Mouse (Mus musculus): ENCODE results near the gene Sfmbt2. TPM values are rescaled to one million over a fixed set of nuclear protein-coding genes. Genes with fewer than 3 reads are reported as not detected.

Gene Sfmbt2
- total RNA-seq (2021), result under 1 TPM; 0.25 to 0.39 TPM
- 0.06 and 0.12 TPM in 2 replicates for polyA plus RNA-seq (2012; rRNA removed)
- long read RNA-seq, partial matches to known transcripts, result 0 of 1 reads
- long read RNA-seq, other reads (novel, unspliced or antisense), result 1 of 1 reads

DNA sequence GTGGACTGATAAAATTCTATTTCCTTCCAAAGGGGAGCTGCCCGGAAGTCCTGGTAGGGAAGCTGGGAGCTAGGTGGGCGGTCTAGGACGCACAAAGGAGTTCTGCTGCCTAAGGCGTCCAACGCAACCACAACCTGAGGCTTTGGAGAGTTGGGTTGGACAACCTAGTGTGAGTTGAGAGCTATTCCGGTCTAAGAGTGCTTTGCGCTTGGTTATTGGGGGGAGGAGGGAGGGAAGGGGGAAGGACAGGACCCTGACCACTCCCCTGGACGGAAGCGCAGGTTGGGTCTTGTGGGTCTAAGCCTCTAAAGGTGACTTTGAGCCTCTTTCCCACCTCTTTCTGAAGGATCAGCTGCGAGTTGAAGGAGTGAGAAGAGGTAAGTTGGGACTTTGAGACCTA lies at the start of gene Sfmbt2:
Sfmbt2 (plus strand) TSS at position 335 of the 400 bp plus-strand sequence.
- TF ChIP-seq POLR2A (IDR thresholded peaks at IDR 0.05; ENCODE audit: insufficient read depth, low read depth, low read length) (no peak), EP300 (IDR thresholded peaks at IDR 0.05; ENCODE audit: insufficient read depth, low read depth, low read length) (no peak), CTCF (IDR thresholded peaks at IDR 0.05) (no peak)

DNA sequence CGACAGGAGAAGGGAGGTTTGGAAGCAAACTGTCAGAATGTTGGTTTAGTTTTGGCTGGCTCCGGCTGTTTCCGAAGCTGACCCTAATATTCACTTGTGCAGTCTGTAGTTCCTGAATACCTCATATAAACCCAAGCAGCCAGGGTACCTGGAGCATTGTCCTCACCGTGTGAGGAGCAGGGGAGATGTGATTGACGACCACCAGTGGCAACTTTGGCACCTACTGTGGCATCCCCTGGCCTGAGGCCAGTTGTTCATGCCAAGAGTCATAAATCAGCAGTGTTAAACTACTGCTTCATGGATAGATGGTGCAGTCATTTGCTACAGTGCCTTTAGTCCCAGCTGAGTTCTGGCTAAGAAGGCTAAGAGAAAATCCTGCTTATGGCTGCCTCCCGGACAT lies 49.2 kb upstream of the Sfmbt2 start:
- DNase-seq, result no peak
- no peak for TF ChIP-seq CTCF (IDR thresholded peaks at IDR 0.05)
- TF ChIP-seq EP300 (IDR thresholded peaks at IDR 0.05; ENCODE audit: insufficient read depth, low read depth, low read length), result no peak
- TF ChIP-seq POLR2A (IDR thresholded peaks at IDR 0.05; ENCODE audit: insufficient read depth, low read depth, low read length), result no peak
- no peaks in the 10 kb centered on the region for H3K27me3 ChIP-seq (ENCODE audit: control insufficient read depth, insufficient read depth, low read length)
- no peak overlapping the region for H3K4me3 ChIP-seq
- H3K4me1 ChIP-seq (ENCODE audit: control insufficient read depth, insufficient read depth, low read length), result no peaks in the 10 kb centered on the region
- WGBS, result 46% methylated on average over 6 of the region's 6 CpGs
- H3K79me2 ChIP-seq (replicated peaks; ENCODE audit: control insufficient read depth, insufficient read depth, low read length), result no peaks in the 10 kb centered on the region
- no peak overlapping the region for H3K9ac ChIP-seq (ENCODE audit: low read depth, low read length)
- no peak overlapping the region for H3K27ac ChIP-seq
- H3K36me3 ChIP-seq (ENCODE audit: control insufficient read depth, insufficient read depth, low read length), result no peaks in the 10 kb centered on the region
- intact Hi-C loops (cut with DNase I), result no loop called here

More for the DNA sequence above, at the start of gene Sfmbt2:
- H3K79me2 ChIP-seq (replicated peaks; ENCODE audit: control insufficient read depth, insufficient read depth, low read length), result no peaks in the 10 kb centered on the region
- peaks cover 5% of the 10 kb centered on the region for H3K4me1 ChIP-seq (ENCODE audit: control insufficient read depth, insufficient read depth, low read length)
- H3K9ac ChIP-seq (ENCODE audit: low read depth, low read length), result no peak within 1 kb of the TSS
- no peak for DNase-seq
- intact Hi-C loops (cut with DNase I), result no loop called here
- H3K27me3 ChIP-seq (ENCODE audit: control insufficient read depth, insufficient read depth, low read length), result peaks cover 23% of the 10 kb centered on the region
- no peak within 1 kb of the TSS for H3K4me3 ChIP-seq
- H3K36me3 ChIP-seq (ENCODE audit: control insufficient read depth, insufficient read depth, low read length), result no peaks in the 10 kb centered on the region
- WGBS, result 3% methylated on average over 10 of the region's 10 CpGs
- H3K27ac ChIP-seq, result no peak within 1 kb of the TSS

DNA sequence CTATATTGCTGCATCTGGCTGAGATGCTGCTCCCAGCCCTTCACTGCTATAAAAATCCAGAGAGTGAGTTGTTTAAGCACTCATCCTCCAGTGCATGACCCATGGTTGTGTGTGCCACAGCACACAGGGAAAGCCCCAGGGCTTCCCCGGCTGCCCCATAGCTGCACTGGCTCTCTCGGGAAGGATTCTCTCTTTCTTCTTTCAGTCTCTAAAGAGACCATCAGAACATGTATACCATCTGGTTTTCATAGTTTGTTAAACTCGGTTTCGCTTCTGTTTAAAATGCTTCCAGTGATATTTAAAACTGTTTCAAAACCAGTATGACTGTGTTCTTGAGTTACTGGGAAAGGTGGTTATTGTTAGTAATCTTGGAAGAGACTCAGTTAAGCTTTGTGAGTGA lies 47.1 kb upstream of the Sfmbt2 start:
- Histone ChIP-seq H3K4me3 (no peak overlapping the region), H3K9ac (ENCODE audit: low read depth, low read length) (no peak overlapping the region), H3K36me3 (ENCODE audit: control insufficient read depth, insufficient read depth, low read length) (no peaks in the 10 kb centered on the region), H3K27me3 (ENCODE audit: control insufficient read depth, insufficient read depth, low read length) (no peaks in the 10 kb centered on the region), H3K27ac (no peak overlapping the region), H3K79me2 (replicated peaks; ENCODE audit: control insufficient read depth, insufficient read depth, low read length) (no peaks in the 10 kb centered on the region), H3K4me1 (ENCODE audit: control insufficient read depth, insufficient read depth, low read length) (no peaks in the 10 kb centered on the region)
- intact Hi-C loops (cut with DNase I), result no loop called here
- TF ChIP-seq POLR2A (IDR thresholded peaks at IDR 0.05; ENCODE audit: insufficient read depth, low read depth, low read length), result no peak
- DNase-seq, result no peak
- 82% methylated on average over 4 of the region's 4 CpGs for WGBS

- TF ChIP-seq CTCF (IDR thresholded peaks at IDR 0.05) (no peak), EP300 (IDR thresholded peaks at IDR 0.05; ENCODE audit: insufficient read depth, low read depth, low read length) (no peak), POLR2A (IDR thresholded peaks at IDR 0.05; ENCODE audit: insufficient read depth, low read depth, low read length) (no peak)
- Histone ChIP-seq H3K9ac (ENCODE audit: low read depth, low read length) (no peak overlapping the region), H3K4me3 (no peak overlapping the region), H3K27me3 (ENCODE audit: control insufficient read depth, insufficient read depth, low read length) (no peaks in the 10 kb centered on the region), H3K79me2 (replicated peaks; ENCODE audit: control insufficient read depth, insufficient read depth, low read length) (no peaks in the 10 kb centered on the region), H3K36me3 (ENCODE audit: control insufficient read depth, insufficient read depth, low read length) (no peaks in the 10 kb centered on the region), H3K27ac (no peak overlapping the region), H3K4me1 (ENCODE audit: control insufficient read depth, insufficient read depth, low read length) (no peaks in the 10 kb centered on the region)
- no peak for DNase-seq
- WGBS, result 64% methylated on average over 4 of the region's 4 CpGs
- intact Hi-C loops (cut with DNase I), result no loop called here
Measured at GRCm38 (mm10) chr2:10324980-10325379, 45.3 kb upstream of the Sfmbt2 start.

- Histone ChIP-seq H3K4me1 (ENCODE audit: control insufficient read depth, insufficient read depth, low read length) (no peaks in the 10 kb centered on the region), H3K27ac (no peak overlapping the region), H3K36me3 (ENCODE audit: control insufficient read depth, insufficient read depth, low read length) (no peaks in the 10 kb centered on the region), H3K4me3 (no peak overlapping the region), H3K79me2 (replicated peaks; ENCODE audit: control insufficient read depth, insufficient read depth, low read length) (no peaks in the 10 kb centered on the region), H3K27me3 (ENCODE audit: control insufficient read depth, insufficient read depth, low read length) (peaks cover 1% of the 10 kb centered on the region; the same call in 1 of the 2 replicates), H3K9ac (ENCODE audit: low read depth, low read length) (no peak overlapping the region)
- TF ChIP-seq EP300 (IDR thresholded peaks at IDR 0.05; ENCODE audit: insufficient read depth, low read depth, low read length) (no peak), POLR2A (IDR thresholded peaks at IDR 0.05; ENCODE audit: insufficient read depth, low read depth, low read length) (no peak), CTCF (IDR thresholded peaks at IDR 0.05) (no peak)
- DNase-seq, result no peak
- intact Hi-C loops (cut with DNase I), result no loop called here
- WGBS, result 14% methylated on average over 5 of the region's 5 CpGs
Measured at GRCm38 (mm10) chr2:10330216-10330615, 40.1 kb upstream of the Sfmbt2 start.

DNA sequence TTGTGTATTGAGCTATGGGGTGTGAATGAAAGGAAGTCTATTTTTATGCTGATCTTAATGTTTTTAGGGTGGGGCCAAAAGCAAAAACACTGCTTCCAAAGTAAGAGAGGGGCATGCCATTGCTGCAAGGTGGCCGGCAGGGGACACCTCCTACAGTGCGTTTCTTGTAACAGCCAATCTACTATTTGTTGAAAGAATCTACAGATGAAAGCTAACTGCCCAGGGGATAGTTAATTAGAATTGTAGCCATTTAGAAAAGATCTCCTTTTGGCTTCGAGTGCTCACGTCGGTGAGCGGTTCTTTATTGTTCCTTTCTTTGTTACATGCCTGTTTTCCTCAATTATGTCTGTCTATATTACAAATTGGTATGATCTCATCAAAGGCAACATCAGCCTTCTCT lies 36.0 kb upstream of the Sfmbt2 start:
- Histone ChIP-seq H3K9ac (ENCODE audit: low read depth, low read length) (no peak overlapping the region), H3K36me3 (ENCODE audit: control insufficient read depth, insufficient read depth, low read length) (no peaks in the 10 kb centered on the region), H3K4me3 (no peak overlapping the region), H3K79me2 (replicated peaks; ENCODE audit: control insufficient read depth, insufficient read depth, low read length) (no peaks in the 10 kb centered on the region), H3K27ac (no peak overlapping the region), H3K27me3 (ENCODE audit: control insufficient read depth, insufficient read depth, low read length) (peaks cover 1% of the 10 kb centered on the region; the same call in 1 of the 2 replicates), H3K4me1 (ENCODE audit: control insufficient read depth, insufficient read depth, low read length) (no peaks in the 10 kb centered on the region)
- 26% methylated on average over 6 of the region's 6 CpGs for WGBS
- TF ChIP-seq CTCF (IDR thresholded peaks at IDR 0.05) (no peak), EP300 (IDR thresholded peaks at IDR 0.05; ENCODE audit: insufficient read depth, low read depth, low read length) (no peak), POLR2A (IDR thresholded peaks at IDR 0.05; ENCODE audit: insufficient read depth, low read depth, low read length) (no peak)
- intact Hi-C loops (cut with DNase I), result no loop called here
- DNase-seq, result no peak

All from heart, adult 2 months (tissue).